Mouse (Mus musculus) lung, postnatal 0 days (tissue): ENCODE measurements around the gene Dhdh. TPM values are rescaled to one million over a fixed set of nuclear protein-coding genes. Genes with fewer than 3 reads are reported as not detected.
A peak's percentile ranks its signal among the peaks of the same experiment; 100 is the strongest.
"Not testable (repeated sequence)": the region's sequence is repeated elsewhere in the genome, so short reads cannot be mapped to it uniquely, and the experiment has no call there.

Experiments used
- ATAC-seq: fragments of 200-750 bp; cut with Nextera tagmentation; 2 replicates; pipeline ENCODE4 v1.8.0; 2017; ENCODE audit warnings: moderate library complexity
- DNase-seq: peaks from one replicate; pipeline ENCODE4 v3.0.0-alpha.2; 2016; ENCODE audit warnings: low spot score
- H3K27ac ChIP-seq: fragments of 300-500 bp; sonication (generic); 2 replicates; pipeline ENCODE4 v1.5.1; 2014; ENCODE audit warnings: antibody characterized with exemption, mild to moderate bottlenecking, low read length, mixed read lengths
- H3K27me3 ChIP-seq: fragments of 300-500 bp; sonication (generic); replicated peaks from 2 replicates; pipeline ENCODE4 v1.6.1; 2014; ENCODE audit warnings: low read length, mixed read lengths; ENCODE audit not compliant: insufficient read depth
- H3K36me3 ChIP-seq: fragments of 300-500 bp; sonication (generic); 2 replicates; pipeline ENCODE4 v1.6.1; 2014; ENCODE audit warnings: low read length, mixed read lengths; ENCODE audit not compliant: insufficient read depth
- H3K4me1 ChIP-seq: fragments of 300-500 bp; sonication (generic); 2 replicates; pipeline ENCODE4 v1.6.1; 2014; ENCODE audit warnings: antibody characterized with exemption, low read depth, low read length, mixed read lengths; ENCODE audit not compliant: insufficient read depth
- H3K4me2 ChIP-seq: fragments of 300-500 bp; sonication (generic); replicated peaks from 2 replicates; pipeline ENCODE4 v1.6.1; 2014; ENCODE audit warnings: low read depth, mild to moderate bottlenecking, low read length, moderate library complexity, mixed read lengths
- H3K4me3 ChIP-seq: fragments of 300-500 bp; sonication (generic); 2 replicates; pipeline ENCODE4 v1.5.1; 2014; ENCODE audit warnings: low read depth, low read length
- H3K9ac ChIP-seq: fragments of 300-500 bp; sonication (generic); replicated peaks from 2 replicates; pipeline ENCODE4 v1.6.1; 2014; ENCODE audit warnings: low read depth, mild to moderate bottlenecking
- H3K9me3 ChIP-seq: fragments of 300-500 bp; sonication (generic); 2 replicates; pipeline ENCODE4 v1.6.1; 2016; ENCODE audit warnings: low read length, mixed read lengths
- CTCF ChIP-seq: IDR thresholded peaks from 2 replicates; pipeline ENCODE4 v1.5.1; 2016; ENCODE audit warnings: antibody characterized with exemption, mild to moderate bottlenecking
- EP300 ChIP-seq: IDR thresholded peaks from 2 replicates; pipeline ENCODE4 v1.6.1; 2016; ENCODE audit warnings: antibody characterized with exemption, mild to moderate bottlenecking, control low read depth
- WGBS: fragments of 180-500 bp; shearing (Covaris S2); extraction: QIAGEN DNeasy Blood & Tissue Kit; methylation state at CpG from one replicate; pipeline ENCODE4 v1.1.7; 2014; 5-methylcytosine and 5-hydroxymethylcytosine counted together
- polyA plus RNA-seq: library from polyadenylated mRNA; unstranded; fragments of >200 nt; fragmentation: Nextera tagmentation; extraction: Ambion mirVana; gene quantifications from 2 replicates; pipeline ENCODE4 v1.2.1, GENCODE M21; 2015

The Dhdh gene
- polyA plus RNA-seq, result 3.5 and 4.5 TPM in 2 replicates

- peak; percentile 81 for DNase-seq
These were observed at the start of gene Dhdh for GRCm38 (mm10) chr7:45488293-45489204. Gene Dhdh, minus strand, starts transcription at chr7:45488805.

GRCm38 (mm10) chr7:45537602-45538001, 49.0 kb upstream of the Dhdh start:
- WGBS, result 81% methylated on average over 10 of the region's 10 CpGs
- Histone ChIP-seq H3K4me1 (no peaks in the 10 kb centered on the region), H3K4me2 (peak overlapping the region; percentile 74), H3K36me3 (no peaks in the 10 kb centered on the region), H3K9me3 (no peaks in the 10 kb centered on the region), H3K4me3 (no peak overlapping the region), H3K9ac (0 out of 2 replicates have a peak overlapping the region, but pooled peaks have one; percentile 29), H3K27me3 (no peaks in the 10 kb centered on the region), H3K27ac (no peak overlapping the region)
- ATAC-seq, result no peak
- TF ChIP-seq EP300, result no peak
- TF ChIP-seq CTCF, result no peak
- DNase-seq, result no peak

More at GRCm38 (mm10) chr7:45488293-45489204, at the start of gene Dhdh:
- 12% methylated on average over 38 of the region's 38 CpGs for whole genome bisulfite sequencing
- peak within 1 kb of the TSS; percentile 16; the same call in 1 of the 2 replicates for H3K27ac ChIP-seq
- H3K4me1 ChIP-seq, result peaks cover 3% of the 10 kb centered on the region; the same call in 1 of the 2 replicates
- no peak for TF ChIP-seq EP300
- TF ChIP-seq CTCF, result no peak
- no peaks in the 10 kb centered on the region for H3K36me3 ChIP-seq
- H3K9me3 ChIP-seq, result no peaks in the 10 kb centered on the region
- H3K27me3 ChIP-seq, result no peaks in the 10 kb centered on the region
- H3K4me2 ChIP-seq, result peak within 1 kb of the TSS; percentile 67
- H3K9ac ChIP-seq, result peak within 1 kb of the TSS; percentile 40; the same call in 1 of the 2 replicates
- ATAC-seq, result peak; percentile 75
- peak within 1 kb of the TSS; percentile 40 for H3K4me3 ChIP-seq

- Histone ChIP-seq H3K9ac (no peak overlapping the region), H3K27me3 (no peaks in the 10 kb centered on the region), H3K27ac (no peak overlapping the region), H3K36me3 (no peaks in the 10 kb centered on the region), H3K9me3 (no peaks in the 10 kb centered on the region), H3K4me1 (no peaks in the 10 kb centered on the region), H3K4me3 (no peak overlapping the region), H3K4me2 (no peak overlapping the region)
- DNase-seq (no peak), ATAC-seq (no peak)
- 70% methylated on average over 1 of the region's 1 CpGs for WGBS
- TF ChIP-seq CTCF (no peak; the same call in 1 of the 2 replicates), EP300 (no peak)
These were observed 47.1 kb upstream of the Dhdh start for GRCm38 (mm10) chr7:45535676-45536075.

GRCm38 (mm10) chr7:45530643-45531042, 42.0 kb upstream of the Dhdh start:
- ATAC-seq, result no peak
- no peak for DNase-seq
- no peaks in the 10 kb centered on the region for H3K27me3 ChIP-seq
- no peak overlapping the region for H3K9ac ChIP-seq
- TF ChIP-seq EP300 (no peak), CTCF (no peak)
- H3K4me1 ChIP-seq, result no peaks in the 10 kb centered on the region
- no peaks in the 10 kb centered on the region for H3K9me3 ChIP-seq
- H3K4me3 ChIP-seq, result no peak overlapping the region
- WGBS, result 41% methylated on average over 2 of the region's 2 CpGs
- no peak overlapping the region for H3K4me2 ChIP-seq
- no peak overlapping the region for H3K27ac ChIP-seq
- H3K36me3 ChIP-seq, result no peaks in the 10 kb centered on the region

- TF ChIP-seq EP300 (no peak), CTCF (no peak)
- ATAC-seq, result no peak
- WGBS, result 5% methylated on average over 6 of the region's 6 CpGs
- H3K9ac ChIP-seq, result no peak overlapping the region
- peak; percentile 56 for DNase-seq
- H3K9me3 ChIP-seq, result no peaks in the 10 kb centered on the region
- H3K4me2 ChIP-seq, result 0 out of 2 replicates have a peak overlapping the region, but pooled peaks have one; percentile 9
- H3K27me3 ChIP-seq, result no peaks in the 10 kb centered on the region
- peak overlapping the region; percentile 15 for H3K27ac ChIP-seq
- peaks cover 2% of the 10 kb centered on the region; the same call in 1 of the 2 replicates for H3K4me1 ChIP-seq
- no peak overlapping the region for H3K4me3 ChIP-seq
- no peaks in the 10 kb centered on the region for H3K36me3 ChIP-seq
These were observed 40.9 kb upstream of the Dhdh start for GRCm38 (mm10) chr7:45529461-45529860.

GRCm38 (mm10) chr7:45527169-45527568, 38.6 kb upstream of the Dhdh start:
- not testable (repeated sequence) for H3K4me1 ChIP-seq, H3K27ac ChIP-seq, DNase-seq, H3K4me2 ChIP-seq, H3K36me3 ChIP-seq, H3K9ac ChIP-seq, ATAC-seq, H3K4me3 ChIP-seq, H3K9me3 ChIP-seq, H3K27me3 ChIP-seq
- WGBS, result 91% methylated on average over 6 of the region's 6 CpGs
